Mouse (Mus musculus) liver, adult 2 months (tissue): ENCODE results near the gene Tenm2.

ENCODE experiments used
- CTCF ChIP-seq: fragments of 200-500 bp; IDR thresholded peaks from 2 replicates; pipeline ENCODE4 v1.5.1; 2011; ENCODE audit warnings: low read depth, low read length, control low read depth
- POLR2A ChIP-seq: fragments of 200-500 bp; IDR thresholded peaks from 2 replicates; pipeline ENCODE4 v1.6.1; 2011; ENCODE audit warnings: low read length, control low read depth; ENCODE audit not compliant: insufficient read depth; ENCODE audit errors: extremely low read depth

DNA sequence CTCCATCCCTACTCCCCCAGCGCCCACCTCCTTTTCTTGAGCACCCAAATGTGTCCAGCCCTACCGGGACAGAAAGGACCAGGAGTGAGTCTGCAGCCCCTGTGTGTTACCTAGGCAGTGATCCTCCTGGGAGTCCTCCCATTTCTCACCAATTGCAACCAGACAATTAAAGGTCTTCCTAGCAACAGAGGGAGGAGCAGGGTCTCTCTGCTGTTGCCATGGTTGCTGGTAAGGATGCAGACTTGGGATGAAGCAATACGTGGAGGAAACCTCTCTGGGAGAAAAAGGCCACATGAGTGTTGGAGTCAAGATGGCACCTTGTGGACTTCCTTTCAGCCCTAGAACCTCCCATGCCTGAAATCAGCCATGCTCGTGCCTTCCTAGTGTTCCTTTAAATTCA lies 1235.7 kb downstream of the Tenm2 start:
- TF ChIP-seq POLR2A = no peak
- TF ChIP-seq CTCF = no peak
